Mouse (Mus musculus) lung, postnatal 36 days (tissue): ENCODE measurements around the gene Cdr2l.
A peak's percentile ranks its signal among the peaks of the same experiment; 100 is the strongest.
"Not testable (repeated sequence)": the region's sequence is repeated elsewhere in the genome, so short reads cannot be mapped to it uniquely, and the experiment has no call there.

ENCODE experiments used
- DNase-seq: peaks from one replicate; pipeline ENCODE4 v3.0.0; 2022; ENCODE audit warnings: mixed read lengths

The Cdr2l gene

DNA sequence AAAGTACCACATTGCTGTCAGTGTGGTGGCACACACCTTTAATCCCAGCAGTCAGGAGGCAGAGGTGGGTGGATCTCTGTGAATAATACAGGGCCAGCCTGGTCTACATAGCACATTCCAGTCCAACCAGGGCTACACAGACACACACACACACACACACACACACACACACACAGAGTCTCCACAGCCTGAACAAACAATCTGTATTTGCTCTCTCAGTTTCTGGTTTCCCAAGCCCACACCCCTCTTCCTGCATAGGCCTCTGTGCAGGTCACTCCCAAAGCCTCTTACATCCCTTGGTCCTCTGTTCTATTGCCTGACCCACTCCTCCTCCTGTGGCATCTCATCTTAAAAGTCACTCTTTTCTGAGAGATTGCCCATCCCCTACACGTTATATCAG lies 9.7 kb upstream of the Cdr2l start:
- no peak for DNase-seq

- no peak for DNase-seq
These were observed 9.0 kb upstream of the Cdr2l start for GRCm38 (mm10) chr11:115372737-115373136.

GRCm38 (mm10) chr11:115373805-115374694 lies 7.7 kb upstream of the Cdr2l start:
- DNase-seq: peak; percentile 79

DNA sequence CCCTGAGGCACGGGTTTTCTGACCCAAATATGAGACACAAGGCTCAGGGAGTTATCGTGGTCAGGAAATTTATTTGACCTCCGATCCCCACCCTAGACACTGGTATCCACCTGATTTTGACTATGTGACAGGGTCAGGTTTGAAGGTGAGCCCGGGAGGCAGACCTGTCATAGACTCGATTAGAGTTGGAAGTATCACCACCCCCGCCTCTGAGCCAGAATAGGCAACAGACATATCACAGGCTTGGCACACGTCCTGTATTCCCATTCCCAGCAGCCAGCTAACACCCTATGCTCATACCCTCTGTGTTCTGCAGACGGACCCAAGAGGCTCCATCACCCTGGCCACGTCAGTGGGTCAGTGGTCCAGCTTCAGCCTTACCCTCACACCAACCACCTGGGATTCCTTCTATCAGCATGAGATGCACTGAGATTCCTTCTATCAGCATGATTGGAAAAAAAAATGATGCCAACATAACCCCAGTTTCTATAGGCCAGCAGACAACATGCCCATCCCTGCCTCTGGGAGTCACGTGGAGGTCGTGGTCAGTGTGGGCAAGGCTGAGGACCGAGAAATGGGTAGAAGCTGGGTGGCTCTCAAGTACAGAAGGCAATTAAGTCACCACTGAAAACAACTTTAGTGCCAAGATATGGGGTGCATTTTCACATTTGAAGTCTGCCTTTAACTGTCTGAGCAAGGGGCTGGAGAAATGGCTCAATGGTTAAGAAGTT lies 6.9 kb upstream of the Cdr2l start:
- no peak for DNase-seq

- DNase-seq: no peak
These were observed 5.0 kb upstream of the Cdr2l start for GRCm38 (mm10) chr11:115376722-115377121.

GRCm38 (mm10) chr11:115377254-115377653 lies 4.5 kb upstream of the Cdr2l start:
- DNase-seq: no peak

DNA sequence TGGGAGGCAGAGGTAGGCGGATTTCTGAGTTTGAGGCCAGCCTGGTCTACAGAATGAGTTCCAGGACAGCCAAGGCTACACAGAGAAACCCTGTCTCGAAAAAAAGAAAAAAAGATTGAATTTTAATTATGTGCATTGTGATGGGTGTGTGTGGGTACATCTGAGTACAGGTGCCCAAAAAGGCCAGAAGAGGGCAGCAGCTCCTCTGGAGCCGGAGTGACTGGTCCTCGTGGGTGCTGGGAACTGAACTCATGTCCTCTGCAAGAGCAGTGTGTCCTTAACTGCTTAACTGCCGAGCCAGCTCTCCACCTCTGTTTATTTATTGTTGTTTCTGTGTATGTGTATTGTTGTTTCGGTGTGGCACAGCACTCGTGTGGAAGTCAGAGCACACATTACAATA lies 3.9 kb upstream of the Cdr2l start:
- DNase-seq: no peak

DNA sequence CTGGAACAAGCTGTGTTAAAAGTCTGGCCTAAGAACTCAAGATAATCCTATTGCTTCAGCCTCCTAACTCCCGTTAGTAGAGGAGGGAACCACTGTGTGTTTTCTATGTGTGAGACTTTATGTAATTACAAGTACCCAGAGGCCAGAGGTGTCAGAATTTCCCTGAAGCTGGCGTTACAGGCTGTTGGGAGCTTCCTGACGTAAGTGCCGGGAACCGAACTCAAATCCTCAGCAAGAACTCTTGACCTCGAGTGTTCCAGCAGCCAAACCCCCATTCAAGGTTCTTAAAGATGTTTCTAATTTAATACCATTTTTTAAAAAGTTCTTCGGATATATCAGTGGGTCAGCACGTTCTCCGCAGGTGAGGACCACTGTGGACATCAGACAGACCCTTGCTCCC lies 440 bp upstream of the Cdr2l start:
- DNase-seq: no peak

DNA sequence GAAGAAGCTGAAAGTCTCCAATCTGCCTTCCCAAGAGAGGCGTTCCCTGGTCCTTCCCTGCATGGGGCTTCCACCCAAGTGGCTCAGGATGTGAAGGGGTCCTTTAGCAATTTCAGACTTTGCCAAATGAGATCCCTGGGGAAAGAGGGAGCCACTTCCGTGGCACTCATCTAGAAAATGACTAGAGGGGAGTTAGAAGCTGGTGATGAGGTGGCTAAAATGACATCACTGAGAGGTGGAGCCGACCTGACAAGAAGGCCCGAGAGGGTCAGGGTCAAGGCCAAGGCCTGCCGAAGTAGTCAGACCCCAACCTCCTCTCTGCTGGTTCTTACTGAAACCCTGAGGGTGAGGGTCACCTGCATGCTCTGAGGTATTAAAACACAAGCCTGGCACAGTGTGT lies 1.2 kb downstream of the Cdr2l start:
- no peak for DNase-seq

GRCm38 (mm10) chr11:115383701-115384474 lies 2.2 kb downstream of the Cdr2l start:
- DNase-seq: peak; percentile 58

GRCm38 (mm10) chr11:115384587-115384986 lies 2.9 kb downstream of the Cdr2l start:
- no peak for DNase-seq

DNA sequence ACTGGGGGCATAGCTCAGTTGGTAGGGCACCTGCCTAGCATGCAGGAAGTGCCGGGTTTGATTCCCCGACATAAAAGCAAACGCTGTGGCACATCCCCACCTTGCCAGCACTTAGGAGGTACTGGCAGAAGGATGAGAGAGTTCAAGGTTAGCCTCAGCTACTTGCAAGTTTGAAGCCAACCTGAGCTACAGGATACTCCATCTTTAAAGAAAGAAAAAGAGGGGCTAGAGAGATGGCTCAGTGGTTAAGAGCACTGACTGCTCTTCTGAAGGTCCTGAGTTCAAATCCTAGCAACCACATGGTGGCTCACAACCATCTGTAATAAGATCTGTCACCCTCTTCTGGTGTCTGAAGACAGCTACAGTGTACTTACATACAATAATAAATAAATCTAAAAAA lies 5.1 kb downstream of the Cdr2l start:
- DNase-seq: not testable (repeated sequence)

DNA sequence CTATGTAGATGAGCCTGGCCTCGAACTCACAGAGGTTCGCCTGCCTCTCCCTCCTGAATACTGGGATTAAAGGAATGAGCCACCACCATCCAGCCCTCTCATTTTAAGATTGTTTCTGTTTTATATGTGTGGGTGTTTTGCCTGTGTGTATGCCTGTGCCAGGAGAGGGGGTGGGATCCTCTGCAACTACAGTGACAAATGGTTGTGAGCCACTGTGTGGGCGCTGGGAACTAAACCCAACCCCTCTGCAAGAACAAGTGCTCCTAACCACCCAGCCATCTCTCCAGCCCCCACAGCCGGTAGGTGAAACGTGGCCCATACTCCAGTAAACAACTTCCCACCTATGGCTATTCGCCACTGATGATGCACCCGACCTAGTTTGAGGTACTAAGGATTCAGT lies 9.6 kb downstream of the Cdr2l start:
- DNase-seq: no peak

- DNase-seq: no peak
These were observed 12.1 kb downstream of the Cdr2l start for GRCm38 (mm10) chr11:115393721-115394325.

- no peak for DNase-seq
These were observed 16.4 kb downstream of the Cdr2l start for GRCm38 (mm10) chr11:115398085-115398484.

DNA sequence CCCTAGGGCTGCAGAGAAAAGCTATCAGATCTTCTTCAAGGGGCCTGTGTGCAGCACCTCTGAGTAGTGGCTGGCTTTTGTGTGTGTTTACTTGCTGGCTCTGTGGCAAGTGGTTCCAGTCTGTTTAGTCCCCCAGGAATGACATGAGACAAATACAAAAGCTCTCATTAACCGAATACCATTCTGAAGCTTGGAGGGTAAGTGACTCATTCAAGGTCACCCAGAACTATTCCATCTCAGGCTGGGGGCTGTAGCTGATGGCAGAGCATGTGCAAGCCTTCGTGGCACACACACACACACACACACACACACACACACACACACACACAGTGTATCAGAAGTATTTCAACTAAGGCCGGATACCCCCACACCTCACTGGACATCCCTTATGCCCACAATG lies 18.4 kb downstream of the Cdr2l start:
- no peak for DNase-seq

DNA sequence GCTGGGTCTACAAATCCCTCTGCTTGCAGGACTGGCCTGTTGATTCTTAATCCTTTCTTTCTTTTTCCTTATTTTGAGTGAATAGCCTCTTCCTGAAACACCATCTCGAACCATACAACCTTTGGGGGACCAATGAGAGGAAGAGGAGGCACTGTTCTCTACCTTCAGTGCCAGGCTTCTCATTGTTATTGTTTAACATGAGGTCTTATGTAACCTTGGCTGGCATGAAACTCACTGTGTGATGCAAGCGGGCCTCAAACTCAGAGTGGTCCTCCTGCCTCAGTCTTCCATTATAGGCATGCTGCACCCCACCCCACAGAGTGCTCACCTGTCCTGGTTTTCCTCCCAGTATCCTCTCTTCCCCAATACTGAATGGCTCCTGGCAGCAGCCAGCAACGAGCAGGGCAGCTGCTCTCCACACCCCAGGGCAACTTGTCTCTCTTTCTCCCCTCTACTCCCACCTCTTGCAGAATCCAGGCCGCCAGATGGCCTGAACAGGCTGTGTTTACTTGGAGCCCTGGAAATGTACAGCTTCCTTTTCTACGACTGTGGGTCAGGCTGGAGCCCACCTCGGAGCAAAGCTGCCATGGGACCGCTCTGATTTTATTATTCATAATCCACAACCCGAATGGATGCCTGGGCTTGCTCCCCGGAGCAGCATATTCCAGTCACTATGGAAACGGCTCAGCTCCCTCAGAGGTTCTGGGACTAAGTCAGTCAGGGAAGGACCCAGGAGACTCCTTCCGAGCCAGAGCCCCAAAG lies 19.1 kb downstream of the Cdr2l start:
- DNase-seq: no peak

- peak; percentile 87 for DNase-seq
These were observed 21.8 kb downstream of the Cdr2l start, which contains the start of gene Mrpl58 for GRCm38 (mm10) chr11:115403338-115404124. Gene Mrpl58, plus strand, starts transcription at chr11:115403752.

GRCm38 (mm10) chr11:115405723-115406122 lies 24.0 kb downstream of the Cdr2l start:
- no peak for DNase-seq

DNA sequence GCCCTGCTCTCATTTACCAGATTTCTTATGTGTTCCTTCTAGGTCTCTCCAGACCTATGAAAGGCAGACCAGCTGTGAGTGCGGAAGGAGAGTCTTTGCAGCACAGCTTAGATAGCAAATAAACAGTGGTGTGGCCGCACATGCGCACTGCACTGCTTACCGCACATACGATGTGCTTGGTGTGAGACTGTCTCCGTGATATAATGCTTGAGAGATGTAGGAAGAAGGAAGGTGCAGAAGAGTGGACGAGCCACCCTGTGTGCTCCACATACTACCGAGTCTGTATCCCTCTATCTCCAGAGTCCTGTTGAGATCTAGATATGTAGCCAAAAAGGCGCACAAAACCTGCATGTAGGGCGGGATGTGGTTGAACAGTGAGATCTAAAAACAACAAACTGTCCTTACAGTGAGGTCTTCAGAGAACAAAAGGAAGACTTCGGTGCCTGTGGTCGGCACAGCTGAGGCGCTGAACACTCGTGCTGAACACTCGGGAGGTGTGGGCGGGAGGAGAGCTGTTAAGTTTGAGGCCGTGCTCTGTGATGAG lies 25.2 kb downstream of the Cdr2l start:
- peak; percentile 15 for DNase-seq
